Comparison of ENCODE assay signal across 15 mouse cellular contexts in the genomic region with DNA sequence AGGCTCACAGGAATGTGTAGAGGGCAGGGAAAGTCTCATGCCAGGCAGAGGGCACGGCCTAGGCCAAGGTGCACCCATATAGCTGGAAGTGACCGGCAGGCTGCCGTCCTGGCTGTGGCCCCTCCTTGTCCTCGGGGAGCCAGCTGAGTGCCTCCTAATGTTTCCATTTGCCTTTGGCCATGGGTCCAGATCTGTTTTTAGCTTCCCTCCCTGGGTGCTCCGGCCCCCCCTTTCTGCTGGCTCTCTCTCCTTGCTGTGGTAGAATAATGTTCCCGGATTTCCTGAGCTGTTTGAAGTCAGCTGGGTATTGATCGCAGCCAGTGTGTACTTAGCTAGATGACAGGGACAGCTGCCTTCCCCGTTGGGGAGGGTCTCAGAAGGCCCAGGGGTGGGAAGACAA. TPM values are rescaled to one million over a fixed set of nuclear protein-coding genes. Genes with fewer than 3 reads are reported as not detected.
DNase-seq lines count a peak whose midpoint lies in the region; ATAC-seq lines count a peak whose summit lies in the region.
"Had no signal": no experiment of that assay in that cellular context is flagged by ENCODE, and none has a peak within 500 bp of the region (broad histone marks: within the 10 kb centered on the region; RNA-seq: fewer than 3 reads in every experiment).

No protein-coding gene starts in this region.

- H3K4me1 ChIP-seq in liver, embryonic 15.5 days (replicated peaks) = peaks cover 26% of the 10 kb centered on the region; the same call in 1 of the 2 replicates
- H3K4me1 ChIP-seq in liver, embryonic 11.5 days (replicated peaks; ENCODE audit: control insufficient read depth, insufficient read depth, low read length) = no peaks in the 10 kb centered on the region
- H3K4me1 ChIP-seq: forebrain, embryonic 15.5 days had no signal

- ATAC-seq in liver, embryonic 15.5 days (ENCODE audit: insufficient read depth) = no peak
- ATAC-seq in liver, embryonic 11.5 days (replicated peaks; ENCODE audit: low FRiP score) = no peak
- ATAC-seq: forebrain, embryonic 15.5 days had no signal

- peak; percentile 86 for DNase-seq in gastrocnemius, adult 18-20 months (ENCODE audit: low spot score)
- no peak for DNase-seq in gastrocnemius, postnatal 4 days (ENCODE audit: low spot score in 2 of 2)
- DNase-seq in liver, embryonic 11.5 days (ENCODE audit: low spot score) = no peak
- DNase-seq in heart, postnatal 4 days = peak; percentile 52
- DNase-seq in skeletal muscle tissue, adult 2 months (ENCODE audit: low read depth, low spot score) = peak; percentile 86
- no peak for DNase-seq in cerebellum, adult 11-12 months
- DNase-seq in MN1 (ENCODE audit: low spot score) = no peak
- DNase-seq: cerebellum, adult 18-20 months; kidney, adult 8-10 months; spleen, adult 18-20 months; thymus, adult 2 months had no signal

- 0 out of 2 replicates have a peak overlapping the region, but pooled peaks have one; percentile 30 for H3K27ac ChIP-seq in liver, embryonic 15.5 days (replicated peaks)
- H3K27ac ChIP-seq in liver, embryonic 11.5 days (ENCODE audit: low read depth, low read length) = no peak overlapping the region
- H3K27ac ChIP-seq: forebrain, embryonic 15.5 days had no signal

- 53% methylated on average over 8 of the region's 8 CpGs for WGBS in liver, embryonic 15.5 days (ENCODE audit: insufficient replicate concordance)
- 62% methylated on average over 8 of the region's 8 CpGs for WGBS in liver, embryonic 11.5 days

- H3K4me2 ChIP-seq in liver, embryonic 15.5 days = no peak overlapping the region
- H3K4me2 ChIP-seq in liver, embryonic 11.5 days = no peak overlapping the region
- H3K4me2 ChIP-seq: forebrain, embryonic 15.5 days had no signal

- H3K9me3 ChIP-seq in liver, embryonic 15.5 days (replicated peaks) = no peaks in the 10 kb centered on the region
- H3K9me3 ChIP-seq in liver, embryonic 11.5 days (ENCODE audit: control insufficient read depth, low read length) = no peaks in the 10 kb centered on the region
- H3K9me3 ChIP-seq: forebrain, embryonic 15.5 days had no signal

- no peak overlapping the region for H3K4me3 ChIP-seq in liver, embryonic 15.5 days (replicated peaks)
- no peak overlapping the region for H3K4me3 ChIP-seq in liver, embryonic 11.5 days (ENCODE audit: low read depth, low read length)
- H3K4me3 ChIP-seq: forebrain, embryonic 15.5 days had no signal

- H3K9ac ChIP-seq in liver, embryonic 15.5 days = no peak overlapping the region
- no peak overlapping the region for H3K9ac ChIP-seq in liver, embryonic 11.5 days (ENCODE audit: low read depth, low read length)
- H3K9ac ChIP-seq: forebrain, embryonic 15.5 days had no signal

- 0 out of 2 replicates have a peak, but pooled peaks cover 4% of the 10 kb centered on the region for H3K36me3 ChIP-seq in liver, embryonic 15.5 days (replicated peaks)
- no peaks in the 10 kb centered on the region; the same call in 1 of the 2 replicates for H3K36me3 ChIP-seq in liver, embryonic 11.5 days (ENCODE audit: control insufficient read depth, insufficient read depth, low read length)
- H3K36me3 ChIP-seq: forebrain, embryonic 15.5 days had no signal

- no peaks in the 10 kb centered on the region for H3K27me3 ChIP-seq in liver, embryonic 15.5 days
- peaks cover under 1% of the 10 kb centered on the region; the same call in 1 of the 2 replicates for H3K27me3 ChIP-seq in liver, embryonic 11.5 days (replicated peaks; ENCODE audit: control insufficient read depth, insufficient read depth, low read length)
- H3K27me3 ChIP-seq: forebrain, embryonic 15.5 days had no signal

RNA-seq across cellular contexts. Expression of gene Bcam, which starts 12.8 kb away (rescaled TPM):
- 10 to 100 TPM; 17.4 to 28.5 TPM for total RNA-seq in gastrocnemius, adult 18-20 months (2021)
- total RNA-seq in gastrocnemius, postnatal 4 days (2021) = 100 to 1,000 TPM; 119 to 144 TPM
- polyA plus RNA-seq in liver, embryonic 15.5 days (2015; fragmentation: Nextera tagmentation; extraction: Ambion mirVana) = 10.3 and 11.3 TPM in 2 replicates
- 17.5 and 21.8 TPM in 2 replicates for polyA plus RNA-seq in liver, embryonic 11.5 days (2014; fragmentation: Nextera tagmentation; extraction: Ambion mirVana)
- 100 to 1,000 TPM; 263 to 285 TPM for total RNA-seq in heart, postnatal 4 days (2021)

RNA-seq across cellular contexts. Expression of gene Cblc, which starts 13.0 kb away (rescaled TPM):
- not detected for total RNA-seq in gastrocnemius, adult 18-20 months (2021)
- under 1 TPM; 0.76 to 0.96 TPM for total RNA-seq in gastrocnemius, postnatal 4 days (2021)
- 3.5 and 3.8 TPM in 2 replicates for polyA plus RNA-seq in liver, embryonic 15.5 days (2015; fragmentation: Nextera tagmentation; extraction: Ambion mirVana)
- polyA plus RNA-seq in liver, embryonic 11.5 days (2014; fragmentation: Nextera tagmentation; extraction: Ambion mirVana) = 1.4 TPM in 2 replicates
- total RNA-seq in heart, postnatal 4 days (2021) = not detected
- total RNA-seq: hematopoietic stem cell, adult 5-6 weeks had no signal
- polyA plus RNA-seq: C2C12; forebrain, embryonic 15.5 days had no signal

RNA-seq across cellular contexts. Expression of gene Nectin2, which starts 33.3 kb away (rescaled TPM):
- 1 to 10 TPM in 1 of 2 experiments, under 1 TPM in 1; 0.64 to 2.0 TPM for total RNA-seq in gastrocnemius, adult 18-20 months (2021)
- total RNA-seq in gastrocnemius, postnatal 4 days (2021) = 10 to 100 TPM; 21.1 to 23.2 TPM
- 15.2 and 19.5 TPM in 2 replicates for polyA plus RNA-seq in liver, embryonic 15.5 days (2015; fragmentation: Nextera tagmentation; extraction: Ambion mirVana)
- polyA plus RNA-seq in liver, embryonic 11.5 days (2014; fragmentation: Nextera tagmentation; extraction: Ambion mirVana) = 55.9 and 58.4 TPM in 2 replicates
- total RNA-seq in heart, postnatal 4 days (2021) = 10 to 100 TPM; 41.7 to 45.4 TPM

RNA-seq across cellular contexts. Expression of gene Bcl3, which starts 38.9 kb away (rescaled TPM):
- total RNA-seq in gastrocnemius, adult 18-20 months (2021) = 1 to 10 TPM; 1.0 to 2.0 TPM
- 1 to 10 TPM; 5.1 to 5.7 TPM for total RNA-seq in gastrocnemius, postnatal 4 days (2021)
- 4.7 and 5.3 TPM in 2 replicates for polyA plus RNA-seq in liver, embryonic 15.5 days (2015; fragmentation: Nextera tagmentation; extraction: Ambion mirVana)
- polyA plus RNA-seq in liver, embryonic 11.5 days (2014; fragmentation: Nextera tagmentation; extraction: Ambion mirVana) = 5.4 and 7.0 TPM in 2 replicates
- 1 to 10 TPM; 4.0 TPM for total RNA-seq in heart, postnatal 4 days (2021)

Comparison
In these comparisons a context has a peak if more than half of its experiments do, and no peak if none do; other contexts are left out.
1. DNase-seq: peak in gastrocnemius, adult 18-20 months (single experiment), heart, postnatal 4 days (single experiment) and skeletal muscle tissue, adult 2 months (single experiment); none in gastrocnemius, postnatal 4 days (0 of 2), liver, embryonic 11.5 days (single experiment), cerebellum, adult 11-12 months (single experiment) and MN1 (single experiment).
2. RNA of gene Bcam, which starts 12.8 kb away (total RNA-seq): 263 to 285 TPM in heart, postnatal 4 days and 119 to 144 TPM in gastrocnemius, postnatal 4 days; 17.4 to 28.5 TPM in gastrocnemius, adult 18-20 months; every median in the first group is over 4 times any median in the second.
3. RNA of gene Nectin2, which starts 33.3 kb away (total RNA-seq): 41.7 to 45.4 TPM in heart, postnatal 4 days and 21.1 to 23.2 TPM in gastrocnemius, postnatal 4 days; 0.64 to 2.0 TPM in gastrocnemius, adult 18-20 months; every median in the first group is over 4 times any median in the second.